In the genomic region with DNA sequence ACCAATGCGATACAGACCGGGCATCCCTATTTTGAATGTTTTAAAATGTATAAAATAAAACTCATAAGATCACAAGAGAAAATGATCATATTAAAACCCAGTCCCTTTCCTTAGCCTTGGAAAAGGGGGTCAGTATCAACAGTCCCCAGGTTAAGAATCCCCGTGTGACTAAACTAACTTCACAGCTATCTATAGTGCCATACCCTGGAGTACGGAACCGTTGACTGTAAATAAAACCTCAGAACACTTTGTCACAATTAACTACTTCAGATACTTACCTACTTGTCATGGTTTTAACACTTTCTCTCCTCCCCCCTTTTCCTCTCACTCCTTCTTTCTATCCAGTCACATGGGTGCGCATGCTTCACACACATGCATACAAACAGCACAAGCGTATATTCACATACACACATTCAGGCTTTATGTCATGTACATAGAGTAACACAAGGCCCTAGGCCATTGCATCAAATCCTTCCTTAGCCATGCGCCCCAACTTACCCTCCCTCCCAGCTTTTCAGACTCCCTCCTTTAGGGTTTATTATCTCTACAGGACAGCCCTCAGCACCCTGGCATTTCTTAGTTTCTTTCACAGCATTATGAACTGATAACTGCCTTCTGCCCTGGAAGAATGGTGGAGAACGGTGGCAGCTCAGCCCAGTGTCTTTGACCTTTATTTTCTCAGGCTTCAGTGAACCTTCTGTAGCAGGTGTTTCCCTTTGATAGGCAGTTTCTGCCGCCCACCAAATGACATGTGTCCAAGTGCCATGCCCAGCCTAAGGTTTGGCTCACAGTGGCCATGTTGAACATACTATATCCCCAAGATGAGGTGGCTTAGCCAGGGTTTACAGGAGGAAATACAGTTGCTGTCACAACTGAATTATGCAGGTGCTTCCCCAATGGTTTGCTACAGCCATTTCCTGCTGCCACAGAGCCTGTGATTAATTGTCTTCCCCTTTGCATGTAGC, we compare ENCODE assay signal across 8 mouse cellular contexts. TPM values are rescaled to one million over a fixed set of nuclear protein-coding genes. Genes with fewer than 3 reads are reported as not detected.
DNase-seq lines count a peak whose midpoint lies in the region; ATAC-seq and TF ChIP-seq lines count a peak whose summit lies in the region.

Gene Cd47, plus strand, starts transcription at position 937 of the 965 bp plus-strand sequence.

- 66% methylated on average over 10 of the region's 10 CpGs for WGBS in heart, embryonic 16.5 days
- 72% methylated on average over 10 of the region's 10 CpGs for WGBS in lung, embryonic 14.5 days

- no peaks in the 10 kb centered on the region for H3K27me3 ChIP-seq in erythroblast, embryonic 14.5 days (ENCODE audit: control insufficient read depth)
- no peaks in the 10 kb centered on the region for H3K27me3 ChIP-seq in heart, embryonic 16.5 days (ENCODE audit: control insufficient read depth, insufficient read depth, low read length)
- H3K27me3 ChIP-seq in lung, embryonic 14.5 days (ENCODE audit: insufficient read depth, low read length) = no peaks in the 10 kb centered on the region

- H3K36me3 ChIP-seq in erythroblast, embryonic 14.5 days (ENCODE audit: control insufficient read depth) = peaks cover 9% of the 10 kb centered on the region
- no peaks in the 10 kb centered on the region for H3K36me3 ChIP-seq in heart, embryonic 16.5 days (ENCODE audit: control insufficient read depth, insufficient read depth)
- no peaks in the 10 kb centered on the region for H3K36me3 ChIP-seq in lung, embryonic 14.5 days (ENCODE audit: insufficient read depth)

- H3K4me2 ChIP-seq in heart, embryonic 16.5 days (ENCODE audit: low read depth, low read length) = no peak within 1 kb of the TSS
- H3K4me2 ChIP-seq in lung, embryonic 14.5 days = no peak within 1 kb of the TSS

- H3K27ac ChIP-seq in heart, embryonic 16.5 days (ENCODE audit: low read length) = peak within 1 kb of the TSS; percentile 68
- H3K27ac ChIP-seq in lung, embryonic 14.5 days (ENCODE audit: low read depth) = peak within 1 kb of the TSS; percentile 40

- ATAC-seq in heart, embryonic 16.5 days (replicated peaks; ENCODE audit: extremely low read depth, insufficient read depth, low FRiP score) = 0 out of 2 replicates have a peak, but pooled peaks have one; percentile 16
- peak; percentile 28; the same call in 1 of the 2 replicates for ATAC-seq in lung, embryonic 14.5 days (ENCODE audit: insufficient read depth)

- no peak for TF ChIP-seq CTCF in lung, embryonic 14.5 days (IDR thresholded peaks at IDR 0.05; ENCODE audit: low read depth)

- no peak within 1 kb of the TSS for H3K9ac ChIP-seq in heart, embryonic 16.5 days (ENCODE audit: low read length)
- H3K9ac ChIP-seq in lung, embryonic 14.5 days = no peak within 1 kb of the TSS

- H3K4me1 ChIP-seq in erythroblast, embryonic 14.5 days (ENCODE audit: control insufficient read depth) = peaks cover 99% of the 10 kb centered on the region
- peaks cover 4% of the 10 kb centered on the region for H3K4me1 ChIP-seq in heart, embryonic 16.5 days (ENCODE audit: control insufficient read depth, insufficient read depth, low read length)
- H3K4me1 ChIP-seq in lung, embryonic 14.5 days (ENCODE audit: insufficient read depth) = 0 out of 2 replicates have a peak, but pooled peaks cover 5% of the 10 kb centered on the region

- H3K9me3 ChIP-seq in erythroblast, embryonic 14.5 days (ENCODE audit: control insufficient read depth, low read length) = no peaks in the 10 kb centered on the region
- no peaks in the 10 kb centered on the region for H3K9me3 ChIP-seq in heart, embryonic 16.5 days (replicated peaks; ENCODE audit: control insufficient read depth, low read length)
- H3K9me3 ChIP-seq in lung, embryonic 14.5 days (ENCODE audit: low read depth, low read length) = no peaks in the 10 kb centered on the region

- peak within 1 kb of the TSS; percentile 48 for H3K4me3 ChIP-seq in erythroblast, embryonic 14.5 days (replicated peaks)
- no peak within 1 kb of the TSS for H3K4me3 ChIP-seq in heart, embryonic 16.5 days (ENCODE audit: low read length)
- no peak within 1 kb of the TSS for H3K4me3 ChIP-seq in lung, embryonic 14.5 days (ENCODE audit: low read depth, low read length)

- DNase-seq in adrenal gland, postnatal 14 days = peak; percentile 25
- peak; percentile 60 for DNase-seq in kidney, postnatal 10 days
- DNase-seq in lung, embryonic 14.5 days = peak; percentile 56
- DNase-seq in skeletal muscle tissue, adult 2 months (ENCODE audit: low read depth, low spot score) = peak; percentile 27
- no peak for DNase-seq in frontal cortex, postnatal 36 days (ENCODE audit: low spot score in 2 of 2)
- no peak for DNase-seq in embryo, embryonic 10.5 days (ENCODE audit: low spot score)

RNA-seq across cellular contexts. Expression of gene Cd47, which starts in this region (rescaled TPM):
- 126 and 128 TPM in 2 replicates for total RNA-seq in adrenal gland, postnatal 14 days (2021)
- polyA plus RNA-seq in erythroblast, embryonic 14.5 days (2012) = 19.2 and 22.4 TPM in 2 replicates
- polyA plus RNA-seq in heart, embryonic 16.5 days (2015; fragmentation: Nextera tagmentation; extraction: Ambion mirVana) = 76.3 and 93.0 TPM in 2 replicates
- 96.3 and 104 TPM in 2 replicates for polyA plus RNA-seq in lung, embryonic 14.5 days (2014; fragmentation: Nextera tagmentation; extraction: Ambion mirVana)

Comparison
In these comparisons a context has a peak if more than half of its experiments do, and no peak if none do; other contexts are left out.
1. DNase-seq: peak in adrenal gland, postnatal 14 days (single experiment), kidney, postnatal 10 days (single experiment), lung, embryonic 14.5 days (single experiment) and skeletal muscle tissue, adult 2 months (single experiment); none in frontal cortex, postnatal 36 days (0 of 2) and embryo, embryonic 10.5 days (single experiment).